Mouse (Mus musculus): Measurements from ENCODE around the gene Rps6kl1. TPM values are rescaled to one million over a fixed set of nuclear protein-coding genes. Genes with fewer than 3 reads are reported as not detected.

Rps6kl1 gene
- polyA plus RNA-seq, 1 experiment, result 0.39 TPM

DNA sequence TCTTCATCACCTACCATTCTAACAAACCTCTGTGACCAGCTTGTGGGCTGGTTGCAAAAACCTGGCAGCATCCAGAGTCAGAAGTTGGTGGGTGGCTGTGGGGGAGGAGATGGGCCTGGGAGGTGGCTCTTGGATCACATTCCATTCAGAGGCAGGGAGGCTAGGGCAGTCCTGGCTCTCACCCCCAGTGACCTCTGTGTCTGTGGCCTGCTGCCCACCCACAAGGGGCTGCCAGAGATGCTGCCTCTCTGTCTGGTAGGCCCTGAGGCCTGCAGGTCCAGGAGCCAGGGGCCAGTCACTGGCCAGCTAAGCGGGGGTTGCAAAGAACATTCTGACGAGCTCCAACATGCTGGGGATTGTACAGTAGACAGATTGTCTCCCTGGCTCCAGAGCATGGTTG is 27.2 kb upstream of the Rps6kl1 start:
- Histone ChIP-seq H3K4me3 (ENCODE audit: insufficient read depth, poor library complexity, severe bottlenecking) (no peak overlapping the region), H3K79me3 (ENCODE audit: low read depth) (peaks cover 11% of the 10 kb centered on the region), H3K27me3 (ENCODE audit: control insufficient read depth, insufficient read depth, insufficient read length) (no peaks in the 10 kb centered on the region)

DNA sequence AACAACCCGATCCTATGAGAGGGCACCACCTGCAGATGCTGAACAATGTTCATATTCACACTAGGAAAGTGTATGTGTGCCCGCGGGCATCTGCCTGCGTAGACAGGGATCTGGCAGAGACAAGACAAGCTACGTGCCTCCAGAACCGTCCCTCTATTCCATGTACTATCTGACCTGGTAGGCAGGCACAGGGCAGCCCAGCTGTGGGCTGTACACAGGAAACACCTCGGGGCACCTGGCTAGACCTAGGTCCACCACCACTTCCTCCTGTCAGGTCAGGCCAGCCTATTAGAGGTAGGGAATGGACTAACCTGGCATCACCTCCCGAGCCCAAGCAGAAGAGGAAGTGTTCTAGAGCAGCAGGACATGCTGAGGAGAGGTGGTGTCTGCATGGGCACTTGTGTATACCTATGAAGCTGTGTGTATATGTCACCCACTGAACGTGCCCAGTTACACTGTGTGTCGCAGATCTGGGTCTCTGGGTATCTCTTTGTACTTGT is 26.7 kb upstream of the Rps6kl1 start, which contains the start of gene Pgf:
Pgf (minus strand) TSS at position 51 of the 500 bp plus-strand sequence.
- TF ChIP-seq USF1 (IDR thresholded peaks at IDR 0.05; ENCODE audit: low read depth) (no peak), CTCF (IDR thresholded peaks at IDR 0.05; ENCODE audit: control insufficient read depth, insufficient read depth, insufficient read length) (no peak), MYOD1 (IDR thresholded peaks at IDR 0.05; ENCODE audit: control insufficient read depth, insufficient read length, low read depth) (no peak), MYOG (IDR thresholded peaks at IDR 0.05; ENCODE audit: control insufficient read depth, extremely low read depth, insufficient read length) (no peak), MAX (IDR thresholded peaks at IDR 0.05) (no peak), CEBPB (IDR thresholded peaks at IDR 0.05; ENCODE audit: low read depth) (no peak), FOSL1 (IDR thresholded peaks at IDR 0.05; ENCODE audit: insufficient read depth, low read length, poor library complexity, severe bottlenecking) (no peak)
- H3K36me3 ChIP-seq (ENCODE audit: control insufficient read depth, insufficient read depth), result peaks cover 5% of the 10 kb centered on the region
- H3ac ChIP-seq (ENCODE audit: control insufficient read depth, insufficient read length, low read depth), result peak within 1 kb of the TSS; percentile 50
- peaks cover 11% of the 10 kb centered on the region for H3K79me3 ChIP-seq (ENCODE audit: low read depth)
- peaks cover 31% of the 10 kb centered on the region for H3K79me2 ChIP-seq (ENCODE audit: control insufficient read depth, insufficient read depth)
- no peaks in the 10 kb centered on the region for H3K27me3 ChIP-seq (ENCODE audit: control insufficient read depth, insufficient read depth, insufficient read length)
- peak within 1 kb of the TSS; percentile 47 for H3K4me3 ChIP-seq (ENCODE audit: insufficient read depth, poor library complexity, severe bottlenecking)

More for the DNA sequence above, 27.2 kb upstream of the Rps6kl1 start:
- Histone ChIP-seq H3K36me3 (ENCODE audit: control insufficient read depth, insufficient read depth) (peaks cover under 1% of the 10 kb centered on the region), H3K79me2 (ENCODE audit: control insufficient read depth, insufficient read depth) (peaks cover 31% of the 10 kb centered on the region), H3ac (ENCODE audit: control insufficient read depth, insufficient read length, low read depth) (no peak overlapping the region)
- no peak for TF ChIP-seq CTCF (IDR thresholded peaks at IDR 0.05; ENCODE audit: control insufficient read depth, insufficient read depth, insufficient read length)
- TF ChIP-seq MYOG (IDR thresholded peaks at IDR 0.05; ENCODE audit: control insufficient read depth, extremely low read depth, insufficient read length), result no peak
- no peak for TF ChIP-seq MAX (IDR thresholded peaks at IDR 0.05)
- no peak for TF ChIP-seq FOSL1 (IDR thresholded peaks at IDR 0.05; ENCODE audit: insufficient read depth, low read length, poor library complexity, severe bottlenecking)
- no peak for TF ChIP-seq USF1 (IDR thresholded peaks at IDR 0.05; ENCODE audit: low read depth)
- no peak for TF ChIP-seq MYOD1 (IDR thresholded peaks at IDR 0.05; ENCODE audit: control insufficient read depth, insufficient read length, low read depth)
- no peak for TF ChIP-seq CEBPB (IDR thresholded peaks at IDR 0.05; ENCODE audit: low read depth)

DNA sequence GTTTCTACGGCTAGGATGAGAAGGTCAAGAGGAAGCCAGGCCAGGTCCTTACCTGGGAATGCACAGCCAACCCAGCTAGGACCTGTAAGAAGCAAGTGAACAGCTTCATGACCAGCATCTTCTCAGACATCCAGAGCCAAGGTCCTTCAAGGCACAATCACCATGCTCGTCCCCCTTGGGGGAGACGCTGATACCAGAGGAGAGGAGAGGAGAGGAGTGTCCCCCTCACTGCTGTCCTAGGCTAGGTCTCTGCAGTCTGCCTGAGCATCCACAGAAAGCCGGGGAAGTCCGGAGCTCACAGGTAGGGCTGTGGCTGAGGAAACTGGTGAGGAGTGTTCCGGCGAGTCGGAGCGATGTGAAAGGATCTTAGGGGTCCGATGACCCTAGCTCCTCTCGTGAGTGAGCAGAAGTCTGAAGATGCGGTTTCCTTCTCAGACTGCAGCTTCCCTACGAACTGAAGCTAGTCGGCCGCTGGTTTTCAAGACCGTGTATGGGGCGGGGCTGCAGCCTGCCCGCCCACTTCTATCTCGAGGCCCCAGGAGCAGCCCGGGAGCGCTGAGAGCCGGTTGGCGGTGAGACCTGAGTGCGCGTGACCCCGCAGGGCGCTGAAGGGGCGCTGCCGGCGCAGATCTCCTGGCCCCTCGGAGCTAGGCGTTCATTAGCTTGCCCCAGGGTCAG is 25.9 kb upstream of the Rps6kl1 start:
- Histone ChIP-seq H3K79me2 (ENCODE audit: control insufficient read depth, insufficient read depth) (peaks cover 31% of the 10 kb centered on the region), H3ac (ENCODE audit: control insufficient read depth, insufficient read length, low read depth) (peak overlapping the region; percentile 50), H3K4me3 (ENCODE audit: insufficient read depth, poor library complexity, severe bottlenecking) (peak overlapping the region; percentile 47), H3K27me3 (ENCODE audit: control insufficient read depth, insufficient read depth, insufficient read length) (no peaks in the 10 kb centered on the region), H3K79me3 (ENCODE audit: low read depth) (peaks cover 11% of the 10 kb centered on the region), H3K36me3 (ENCODE audit: control insufficient read depth, insufficient read depth) (peaks cover 11% of the 10 kb centered on the region)
- no peak for TF ChIP-seq FOSL1 (IDR thresholded peaks at IDR 0.05; ENCODE audit: insufficient read depth, low read length, poor library complexity, severe bottlenecking)
- TF ChIP-seq USF1 (IDR thresholded peaks at IDR 0.05; ENCODE audit: low read depth), result no peak
- TF ChIP-seq MYOG (IDR thresholded peaks at IDR 0.05; ENCODE audit: control insufficient read depth, extremely low read depth, insufficient read length), result no peak
- TF ChIP-seq CTCF (IDR thresholded peaks at IDR 0.05; ENCODE audit: control insufficient read depth, insufficient read depth, insufficient read length), result no peak
- no peak for TF ChIP-seq MYOD1 (IDR thresholded peaks at IDR 0.05; ENCODE audit: control insufficient read depth, insufficient read length, low read depth)
- TF ChIP-seq MAX (IDR thresholded peaks at IDR 0.05), result no peak
- no peak for TF ChIP-seq CEBPB (IDR thresholded peaks at IDR 0.05; ENCODE audit: low read depth)

DNA sequence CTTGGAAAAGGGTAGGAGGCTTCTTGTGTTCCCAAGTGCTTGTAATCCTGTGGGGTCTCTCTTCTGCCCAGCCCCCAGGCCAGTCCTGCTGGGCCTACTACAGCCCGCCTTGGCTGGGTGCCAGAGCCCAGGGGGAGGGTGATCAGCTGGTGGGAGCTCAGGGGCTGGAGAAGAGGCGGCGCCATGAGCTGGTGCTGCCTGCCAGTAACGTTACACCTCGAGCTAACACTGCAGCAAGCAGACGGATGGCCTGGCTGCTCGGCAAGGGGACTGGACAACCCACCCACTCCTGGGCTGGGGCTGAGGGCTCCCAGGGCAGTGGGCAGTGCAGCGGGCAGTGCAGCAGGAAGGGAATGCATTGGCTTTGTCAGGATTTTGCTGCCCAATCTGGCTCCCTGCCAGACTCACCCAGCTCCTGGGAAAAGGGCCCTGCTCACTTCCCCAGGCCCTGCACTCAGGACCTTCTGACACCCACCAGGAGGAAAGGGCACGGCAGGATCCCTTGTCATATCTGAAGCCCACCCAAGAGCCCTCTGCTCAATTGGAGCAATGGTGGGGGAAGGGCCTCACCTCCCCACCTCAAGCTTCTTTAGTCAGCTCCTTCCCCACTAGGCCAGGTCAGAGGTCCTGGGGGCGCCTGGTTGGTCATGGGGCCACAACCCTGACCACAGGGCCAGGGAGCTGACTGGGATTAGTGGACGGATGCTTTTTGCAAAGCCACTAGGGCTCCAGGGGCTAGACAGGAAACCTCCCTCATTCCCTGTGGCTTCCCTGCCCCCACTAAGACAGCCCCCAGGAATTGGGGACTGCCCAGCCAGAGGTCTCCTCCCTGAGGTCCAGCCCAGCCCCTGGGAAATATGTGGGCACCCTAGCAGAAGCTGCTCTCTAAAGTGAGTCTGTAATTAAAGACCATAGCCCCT is 25.1 kb upstream of the Rps6kl1 start:
- peaks cover 11% of the 10 kb centered on the region for H3K79me3 ChIP-seq (ENCODE audit: low read depth)
- H3K27me3 ChIP-seq (ENCODE audit: control insufficient read depth, insufficient read depth, insufficient read length), result no peaks in the 10 kb centered on the region
- peaks cover 14% of the 10 kb centered on the region for H3K36me3 ChIP-seq (ENCODE audit: control insufficient read depth, insufficient read depth)
- TF ChIP-seq MAX (IDR thresholded peaks at IDR 0.05), result no peak
- no peak for TF ChIP-seq MYOG (IDR thresholded peaks at IDR 0.05; ENCODE audit: control insufficient read depth, extremely low read depth, insufficient read length)
- no peak for TF ChIP-seq MYOD1 (IDR thresholded peaks at IDR 0.05; ENCODE audit: control insufficient read depth, insufficient read length, low read depth)
- no peak for TF ChIP-seq CEBPB (IDR thresholded peaks at IDR 0.05; ENCODE audit: low read depth)
- no peak for TF ChIP-seq CTCF (IDR thresholded peaks at IDR 0.05; ENCODE audit: control insufficient read depth, insufficient read depth, insufficient read length)
- TF ChIP-seq USF1 (IDR thresholded peaks at IDR 0.05; ENCODE audit: low read depth), result no peak
- TF ChIP-seq FOSL1 (IDR thresholded peaks at IDR 0.05; ENCODE audit: insufficient read depth, low read length, poor library complexity, severe bottlenecking), result no peak
- H3K4me3 ChIP-seq (ENCODE audit: insufficient read depth, poor library complexity, severe bottlenecking), result peak overlapping the region; percentile 47
- H3ac ChIP-seq (ENCODE audit: control insufficient read depth, insufficient read length, low read depth), result peak overlapping the region; percentile 50
- H3K79me2 ChIP-seq (ENCODE audit: control insufficient read depth, insufficient read depth), result peaks cover 31% of the 10 kb centered on the region

DNA sequence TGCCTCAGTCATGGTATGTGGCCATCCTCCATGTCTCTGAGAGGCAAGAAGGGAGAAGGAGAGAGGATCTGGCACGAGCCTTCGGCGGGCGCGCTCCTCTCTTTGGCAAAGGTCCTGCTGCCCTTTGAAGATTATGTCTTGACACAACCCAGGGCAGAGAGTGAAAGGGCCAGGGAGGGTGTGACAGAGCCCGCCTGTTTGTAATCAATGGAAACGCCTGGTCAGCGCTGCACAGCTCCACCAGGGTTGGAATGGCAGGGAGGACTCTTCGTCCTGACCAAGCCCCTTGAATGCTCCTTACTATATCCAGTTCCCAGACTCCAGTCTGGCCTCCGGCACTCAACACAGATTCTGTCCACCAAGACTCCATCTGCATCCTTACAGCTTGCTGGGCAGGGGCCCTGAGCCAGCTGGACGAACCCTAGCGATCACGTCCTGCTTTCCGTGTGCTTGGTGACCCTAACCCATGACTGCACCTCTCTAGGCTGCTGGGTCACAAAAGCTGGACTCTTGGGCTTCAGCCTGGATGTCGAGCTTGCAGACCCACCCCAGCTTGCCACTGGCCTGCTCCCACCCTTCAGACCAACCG is 24.1 kb upstream of the Rps6kl1 start:
- Histone ChIP-seq H3K4me3 (ENCODE audit: insufficient read depth, poor library complexity, severe bottlenecking) (peak overlapping the region; percentile 47), H3K79me2 (ENCODE audit: control insufficient read depth, insufficient read depth) (peaks cover 31% of the 10 kb centered on the region), H3K79me3 (ENCODE audit: low read depth) (peaks cover 11% of the 10 kb centered on the region), H3K27me3 (ENCODE audit: control insufficient read depth, insufficient read depth, insufficient read length) (no peaks in the 10 kb centered on the region), H3K36me3 (ENCODE audit: control insufficient read depth, insufficient read depth) (peaks cover 22% of the 10 kb centered on the region), H3ac (ENCODE audit: control insufficient read depth, insufficient read length, low read depth) (peak overlapping the region; percentile 29)
- TF ChIP-seq FOSL1 (IDR thresholded peaks at IDR 0.05; ENCODE audit: insufficient read depth, low read length, poor library complexity, severe bottlenecking) (no peak), MAX (IDR thresholded peaks at IDR 0.05) (no peak), MYOG (IDR thresholded peaks at IDR 0.05; ENCODE audit: control insufficient read depth, extremely low read depth, insufficient read length) (no peak)

All from C2C12 (cell line).